Mouse (Mus musculus) hindbrain, embryonic 16.5 days (tissue): ENCODE results near the gene Ifi214. TPM values are rescaled to one million over a fixed set of nuclear protein-coding genes. Genes with fewer than 3 reads are reported as not detected.
"Not testable (repeated sequence)": the region's sequence is repeated elsewhere in the genome, so short reads cannot be mapped to it uniquely, and the experiment has no call there.

ENCODE experiments used
- ATAC-seq: fragments of 200-750 bp; cut with Nextera tagmentation; 2 replicates; pipeline ENCODE4 v1.8.0; 2017; ENCODE audit warnings: moderate TSS enrichment, moderate library complexity
- H3K27ac ChIP-seq: fragments of 300-500 bp; sonication (generic); 2 replicates; pipeline ENCODE4 v1.5.1; 2014; ENCODE audit warnings: low read depth, mild to moderate bottlenecking, control low read depth, low read length, moderate library complexity
- H3K27me3 ChIP-seq: fragments of 300-500 bp; sonication (generic); replicated peaks from 2 replicates; pipeline ENCODE4 v1.6.1; 2014; ENCODE audit warnings: low read length; ENCODE audit not compliant: control insufficient read depth, insufficient read depth
- H3K36me3 ChIP-seq: fragments of 300-500 bp; sonication (generic); 2 replicates; pipeline ENCODE4 v1.6.1; 2014; ENCODE audit warnings: mild to moderate bottlenecking, low read length, moderate library complexity, mixed read lengths; ENCODE audit not compliant: control insufficient read depth, insufficient read depth
- H3K4me1 ChIP-seq: fragments of 300-500 bp; sonication (generic); 2 replicates; pipeline ENCODE4 v1.6.1; 2014; ENCODE audit warnings: low read depth, low read length; ENCODE audit not compliant: control insufficient read depth, insufficient read depth
- H3K4me2 ChIP-seq: fragments of 300-500 bp; sonication (generic); 2 replicates; pipeline ENCODE4 v1.6.1; 2014; ENCODE audit warnings: mild to moderate bottlenecking, low read length, control low read depth, moderate library complexity
- H3K4me3 ChIP-seq: fragments of 300-500 bp; sonication (generic); 2 replicates; pipeline ENCODE4 v1.5.1; 2014; ENCODE audit warnings: mild to moderate bottlenecking, low read length, control low read depth, moderate library complexity
- H3K9ac ChIP-seq: fragments of 300-500 bp; sonication (generic); 2 replicates; pipeline ENCODE4 v1.6.1; 2014; ENCODE audit warnings: low read depth, mild to moderate bottlenecking, control low read depth, low read length, moderate library complexity
- H3K9me3 ChIP-seq: fragments of 300-500 bp; sonication (generic); 2 replicates; pipeline ENCODE4 v1.6.1; 2014; ENCODE audit warnings: mild to moderate bottlenecking, low read length, moderate library complexity; ENCODE audit not compliant: control insufficient read depth
- WGBS: fragments of 180-500 bp; shearing (Covaris S2); extraction: QIAGEN DNeasy Blood & Tissue Kit; methylation state at CpG from one replicate; pipeline ENCODE4 v1.1.7; 2014; 5-methylcytosine and 5-hydroxymethylcytosine counted together
- microRNA-seq: library from miRNA; unstranded; fragments of <30 nt; microRNA quantifications from one replicate; pipeline ENCODE4, GENCODE M21; 2017
- polyA plus RNA-seq: library from polyadenylated mRNA; unstranded; fragments of >200 nt; fragmentation: Nextera tagmentation; extraction: Ambion mirVana; gene quantifications from 2 replicates; pipeline ENCODE4 v1.2.1, GENCODE M21; 2015

Ifi214 gene
- polyA plus RNA-seq, 1 experiment from 2014 or later: not detected

DNA sequence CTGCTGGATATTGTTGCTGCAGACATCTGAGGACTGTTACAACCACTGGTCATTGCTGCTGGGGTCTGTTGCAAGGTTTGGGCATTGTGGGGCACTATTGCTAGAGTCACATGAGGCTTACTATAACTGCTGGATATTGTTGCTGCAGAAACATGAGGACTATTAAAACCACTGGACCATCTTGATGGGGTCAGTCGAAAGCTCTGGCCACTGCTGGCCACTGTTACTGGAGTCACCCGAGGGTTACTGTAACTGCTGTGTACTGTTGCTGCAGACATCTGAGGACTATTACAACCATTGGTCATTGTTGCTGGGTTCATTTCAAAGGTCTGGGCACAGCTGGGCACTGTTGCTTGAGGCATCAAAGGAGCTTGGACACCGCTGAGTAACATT, 54.6 kb downstream of the Ifi214 start:
- H3K9ac ChIP-seq, H3K36me3 ChIP-seq, H3K27ac ChIP-seq, H3K4me1 ChIP-seq, H3K4me2 ChIP-seq, H3K27me3 ChIP-seq, ATAC-seq, H3K4me3 ChIP-seq, H3K9me3 ChIP-seq: not testable (repeated sequence)
- WGBS: 80% methylated on average over 3 of the region's 3 CpGs

- not testable (repeated sequence) for H3K9ac ChIP-seq, H3K27ac ChIP-seq, H3K4me3 ChIP-seq, ATAC-seq, H3K4me1 ChIP-seq, H3K27me3 ChIP-seq, H3K4me2 ChIP-seq, H3K36me3 ChIP-seq, H3K9me3 ChIP-seq
- WGBS: 86% methylated on average over 5 of the region's 5 CpGs
These were observed 55.2 kb downstream of the Ifi214 start for GRCm38 (mm10) chr1:173480399-173481181.

Small RNAs within 50 kb of the gene (microRNA-seq; reads per million reads assigned to microRNA genes)
- gene Gm44481: not detected

Other genes with a start within 250 kb of the Ifi214 start
- gene Ackr1, start 202.2 kb downstream of the Ifi214 start, polyA plus RNA-seq: 17.5 and 20.4 TPM in 2 replicates
- gene Aim2, start 185.1 kb downstream of the Ifi214 start, polyA plus RNA-seq: 0.99 and 1.6 TPM in 2 replicates
- gene Cadm3, start 168.3 kb downstream of the Ifi214 start, polyA plus RNA-seq: 64.9 and 70.2 TPM in 2 replicates
- 0.15 TPM in 1 of 2 replicates, not detected in the other for gene Ifi206, start 44.9 kb downstream of the Ifi214 start, polyA plus RNA-seq
- 0.20 TPM in 1 of 2 replicates, not detected in the other for gene Ifi213, start 63.3 kb upstream of the Ifi214 start, polyA plus RNA-seq
- 0.09 and 0.11 TPM in 2 replicates for gene Ifi209, start 95.0 kb upstream of the Ifi214 start, polyA plus RNA-seq
- gene Ifi208, start 137.7 kb upstream of the Ifi214 start, polyA plus RNA-seq: not detected in 2 replicates
- 0.34 and 0.66 TPM in 2 replicates for gene Ifi207, start 205.8 kb upstream of the Ifi214 start, polyA plus RNA-seq
- 0.45 and 0.57 TPM in 2 replicates for gene Ifi204, start 231.0 kb upstream of the Ifi214 start, polyA plus RNA-seq